Mouse (Mus musculus) liver, adult 2 months (tissue): ENCODE results near the gene Bicra. TPM values are rescaled to one million over a fixed set of nuclear protein-coding genes. Genes with fewer than 3 reads are reported as not detected.
A peak's percentile ranks its signal among the peaks of the same experiment; 100 is the strongest.

Source experiments
- DNase-seq: peaks from one replicate; pipeline ENCODE4 v3.0.0-alpha.2; 2011; ENCODE audit warnings: low read depth, low spot score; ENCODE audit errors: extremely low read depth
- H3K27ac ChIP-seq: fragments of 200-500 bp; replicated peaks from 2 replicates; pipeline ENCODE4 v1.5.1; 2012; ENCODE audit warnings: low read depth, mild to moderate bottlenecking, control low read depth, inconsistent platforms, low read length; ENCODE audit not compliant: insufficient read depth
- H3K27me3 ChIP-seq: fragments of 200-500 bp; 2 replicates; pipeline ENCODE4 v1.6.1; 2012; ENCODE audit warnings: mild to moderate bottlenecking, moderate library complexity, low read length, inconsistent platforms; ENCODE audit not compliant: control insufficient read depth, insufficient read depth
- H3K36me3 ChIP-seq: fragments of 200-500 bp; 2 replicates; pipeline ENCODE4 v1.6.1; 2012; ENCODE audit warnings: low read length, inconsistent platforms; ENCODE audit not compliant: control insufficient read depth, insufficient read depth
- H3K4me1 ChIP-seq: fragments of 200-500 bp; 2 replicates; pipeline ENCODE4 v1.6.1; 2011; ENCODE audit warnings: low read length; ENCODE audit not compliant: control insufficient read depth, insufficient read depth
- H3K4me3 ChIP-seq: fragments of 200-500 bp; 2 replicates; pipeline ENCODE4 v1.5.1; 2011; ENCODE audit warnings: low read depth, mild to moderate bottlenecking, control low read depth, low read length, moderate library complexity; ENCODE audit not compliant: insufficient read depth
- H3K79me2 ChIP-seq: fragments of 200-500 bp; 2 replicates; pipeline ENCODE4 v1.6.1; 2012; ENCODE audit warnings: inconsistent platforms, mild to moderate bottlenecking, low read length, moderate library complexity; ENCODE audit not compliant: control insufficient read depth, insufficient read depth
- H3K9ac ChIP-seq: fragments of 200-500 bp; 2 replicates; pipeline ENCODE4 v1.6.1; 2012; ENCODE audit warnings: low read depth, mild to moderate bottlenecking, control low read depth, inconsistent platforms, low read length
- CTCF ChIP-seq: fragments of 200-500 bp; IDR thresholded peaks from 2 replicates; pipeline ENCODE4 v1.5.1; 2011; ENCODE audit warnings: low read depth, low read length, control low read depth
- POLR2A ChIP-seq: fragments of 200-500 bp; IDR thresholded peaks from 2 replicates; pipeline ENCODE4 v1.6.1; 2011; ENCODE audit warnings: low read length, control low read depth; ENCODE audit not compliant: insufficient read depth; ENCODE audit errors: extremely low read depth
- WGBS: fragments of 180-500 bp; shearing (Covaris S2); methylation state at CpG from one replicate; pipeline ENCODE4 v1.1.7; 2018; 5-methylcytosine and 5-hydroxymethylcytosine counted together
- polyA plus RNA-seq: library from polyadenylated mRNA; depleted of rRNA; stranded (reverse); fragments of >200 nt; gene quantifications from 2 replicates; pipeline ENCODE4 v1.2.3, GENCODE M21; 2012
- total RNA-seq: library from RNA; depleted of rRNA; stranded (reverse); fragments of >200 nt; gene quantifications from 2 replicates; pipeline ENCODE4 v1.2.3, GENCODE M21; 2014

Bicra gene
- total and polyA plus RNA-seq, 2 experiments: 0.55 to 4.6 TPM

DNA sequence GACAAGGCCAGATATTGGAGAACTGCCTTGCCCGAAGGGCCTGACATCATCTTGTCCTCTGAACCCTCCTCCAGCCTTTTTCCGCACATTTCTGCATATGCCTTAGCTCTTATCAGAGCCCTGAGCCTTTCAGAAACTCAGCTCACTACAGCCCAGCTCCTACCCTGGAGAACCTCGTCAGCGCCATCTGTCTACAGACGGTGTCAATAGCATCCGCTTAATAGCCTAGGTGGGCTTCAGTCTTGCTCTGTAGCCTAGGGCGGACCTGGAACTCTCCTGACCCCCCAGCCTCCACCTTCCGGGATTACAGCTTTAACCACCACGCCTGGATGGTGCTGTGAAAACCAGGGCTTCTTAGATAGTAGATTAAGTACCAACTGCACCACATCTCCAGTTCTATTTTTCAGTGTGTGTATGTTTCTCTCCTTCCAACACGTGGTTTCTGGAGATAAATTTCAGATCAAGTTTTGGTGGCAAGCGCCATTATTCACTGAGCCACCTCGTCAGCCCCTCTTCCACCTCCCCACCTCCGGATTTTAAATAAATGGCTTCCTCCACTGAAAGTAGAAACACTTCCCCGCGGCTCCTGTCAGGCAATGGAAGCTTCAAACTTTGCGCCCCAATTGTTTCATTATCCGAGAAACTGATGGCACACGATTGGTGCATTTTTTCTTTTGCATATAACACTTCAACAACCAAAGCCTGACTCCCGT lies 4.3 kb upstream of the Bicra start:
- Histone ChIP-seq H3K79me2 (peaks cover 6% of the 10 kb centered on the region; the same call in 1 of the 2 replicates), H3K4me1 (peaks cover 13% of the 10 kb centered on the region), H3K36me3 (no peaks in the 10 kb centered on the region), H3K4me3 (peak overlapping the region; percentile 69), H3K27me3 (no peaks in the 10 kb centered on the region), H3K9ac (peak overlapping the region; percentile 86), H3K27ac (peak overlapping the region; percentile 94)
- TF ChIP-seq CTCF: peak; percentile 84
- TF ChIP-seq POLR2A: no peak
- peak; percentile 70 for DNase-seq
- WGBS: under 1% methylated on average over 19 of the region's 19 CpGs

DNA sequence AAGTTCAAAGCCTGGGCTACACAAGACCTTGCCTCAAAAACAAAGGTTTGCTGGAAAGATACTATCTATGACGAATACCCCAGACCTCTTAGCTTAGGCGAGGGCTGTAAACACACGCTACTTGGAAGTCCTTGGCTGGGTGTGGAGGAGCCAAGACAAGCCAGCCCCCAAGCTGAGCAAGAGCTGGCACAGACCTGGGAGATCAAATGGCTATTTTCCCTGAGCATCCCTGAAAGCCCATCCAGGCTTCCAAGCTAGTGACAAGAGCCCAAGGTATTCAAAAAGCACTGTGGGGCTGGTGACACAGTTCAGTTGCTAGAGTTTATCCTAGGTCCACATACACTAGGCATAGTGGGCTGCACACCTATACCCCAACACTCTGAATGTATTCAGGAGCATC lies 2.9 kb upstream of the Bicra start:
- Histone ChIP-seq H3K4me1 (peaks cover 19% of the 10 kb centered on the region), H3K79me2 (peaks cover 14% of the 10 kb centered on the region), H3K27me3 (no peaks in the 10 kb centered on the region), H3K4me3 (no peak overlapping the region), H3K9ac (no peak overlapping the region), H3K36me3 (no peaks in the 10 kb centered on the region), H3K27ac (no peak overlapping the region)
- TF ChIP-seq CTCF (no peak), POLR2A (no peak)
- WGBS: 94% methylated on average over 3 of the region's 3 CpGs
- no peak for DNase-seq

DNA sequence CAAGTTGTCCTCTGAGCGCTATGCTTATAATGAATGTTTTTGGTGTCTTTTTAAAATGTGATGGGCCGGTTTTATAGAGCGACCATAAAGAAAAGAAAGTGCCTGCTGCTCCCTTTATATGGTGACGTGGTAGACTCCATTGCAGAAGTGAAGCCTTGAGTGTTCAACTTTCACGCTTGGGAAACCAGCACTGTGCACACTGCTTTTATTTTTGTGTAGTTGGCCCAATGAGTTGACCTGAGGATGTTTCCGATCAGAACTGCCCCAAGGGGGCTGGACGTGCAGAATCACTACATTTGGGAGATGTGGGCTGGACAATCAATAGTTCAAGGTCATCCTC lies 1.8 kb upstream of the Bicra start:
- TF ChIP-seq CTCF (no peak), POLR2A (no peak)
- DNase-seq: no peak
- no peaks in the 10 kb centered on the region for H3K27me3 ChIP-seq
- no peaks in the 10 kb centered on the region for H3K36me3 ChIP-seq
- H3K4me3 ChIP-seq: peak overlapping the region; percentile 14; the same call in 1 of the 2 replicates
- peak overlapping the region; percentile 10; the same call in 1 of the 2 replicates for H3K27ac ChIP-seq
- peaks cover 25% of the 10 kb centered on the region for H3K79me2 ChIP-seq
- H3K4me1 ChIP-seq: peaks cover 21% of the 10 kb centered on the region
- 58% methylated on average over 7 of the region's 7 CpGs for WGBS
- H3K9ac ChIP-seq: no peak overlapping the region

DNA sequence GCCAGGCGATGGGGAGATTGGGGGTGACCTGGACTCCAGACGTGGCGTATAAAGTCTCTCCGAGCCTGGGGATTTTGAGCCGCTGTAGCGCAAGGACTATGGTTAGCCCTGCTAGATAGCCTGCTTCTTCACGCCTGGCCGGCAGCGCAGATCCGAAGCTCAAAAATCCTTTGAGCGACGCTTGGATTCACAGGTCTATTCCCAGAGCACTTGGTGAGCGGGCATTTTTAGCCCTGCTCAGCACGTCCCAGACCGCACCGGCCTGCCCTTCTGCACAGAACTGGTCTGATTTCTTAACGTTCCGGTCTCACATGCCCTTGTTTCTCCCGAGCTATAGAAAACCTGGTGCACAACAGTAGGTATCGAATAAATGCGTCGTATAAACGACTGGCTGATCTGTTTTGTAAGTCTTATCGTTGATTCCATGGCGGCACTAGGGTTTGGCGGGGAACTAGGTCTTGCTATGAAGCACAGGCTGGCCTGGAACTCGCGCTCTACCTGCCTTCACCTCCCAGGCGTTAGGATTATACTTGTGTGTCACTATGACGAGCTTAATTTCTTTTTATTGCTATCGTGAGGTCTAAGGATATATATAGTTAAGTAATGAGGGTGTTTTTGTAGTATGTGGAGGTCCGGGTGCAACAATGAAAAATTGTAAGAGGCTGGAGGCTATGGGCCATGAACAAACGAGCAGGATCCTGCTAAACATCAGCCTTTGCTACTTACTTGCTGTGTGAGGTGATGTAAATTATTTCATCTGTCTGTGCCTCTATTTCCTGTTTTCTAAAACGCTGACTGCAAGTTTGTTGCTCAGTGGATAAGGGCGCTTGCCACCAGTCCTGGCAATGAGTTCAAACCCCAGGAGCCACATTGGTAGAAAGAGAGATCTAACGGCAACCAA lies 1.2 kb upstream of the Bicra start:
- H3K9ac ChIP-seq: peak overlapping the region; percentile 88
- peaks cover 31% of the 10 kb centered on the region for H3K79me2 ChIP-seq
- H3K36me3 ChIP-seq: no peaks in the 10 kb centered on the region
- TF ChIP-seq POLR2A (no peak), CTCF (no peak)
- H3K27ac ChIP-seq: peak overlapping the region; percentile 36
- WGBS: 6% methylated on average over 36 of the region's 36 CpGs
- H3K27me3 ChIP-seq: no peaks in the 10 kb centered on the region
- H3K4me3 ChIP-seq: peak overlapping the region; percentile 86
- peaks cover 21% of the 10 kb centered on the region for H3K4me1 ChIP-seq
- DNase-seq: peak; percentile 41

DNA sequence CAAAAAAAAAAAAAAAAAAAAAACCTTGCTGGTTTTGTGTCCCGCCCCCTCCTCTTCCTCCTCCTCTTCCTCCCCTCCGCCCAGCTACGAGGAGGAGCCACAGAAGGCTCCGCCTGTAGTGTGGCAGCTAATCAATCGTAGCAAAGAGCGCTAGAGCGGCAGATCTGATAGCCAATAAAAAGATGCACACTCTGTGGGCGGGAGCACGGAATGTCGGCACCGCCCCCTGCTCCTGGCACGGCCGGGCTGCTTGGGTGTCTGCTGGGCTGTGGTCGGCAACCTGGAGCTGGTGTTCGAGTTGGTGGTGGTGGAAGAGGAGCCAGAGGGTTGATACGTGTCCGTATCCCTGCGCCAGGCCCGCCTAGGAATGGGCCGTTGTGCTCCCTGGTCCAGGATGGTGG lies 443 bp upstream of the Bicra start:
- DNase-seq: peak; percentile 92
- peak overlapping the region; percentile 88 for H3K9ac ChIP-seq
- under 1% methylated on average over 19 of the region's 20 CpGs for WGBS
- no peaks in the 10 kb centered on the region for H3K36me3 ChIP-seq
- peaks cover 22% of the 10 kb centered on the region for H3K4me1 ChIP-seq
- TF ChIP-seq CTCF: no peak
- TF ChIP-seq POLR2A: peak; percentile 74
- peak overlapping the region; percentile 86 for H3K4me3 ChIP-seq
- H3K79me2 ChIP-seq: peaks cover 34% of the 10 kb centered on the region
- no peaks in the 10 kb centered on the region for H3K27me3 ChIP-seq
- H3K27ac ChIP-seq: peak overlapping the region; percentile 36
